Mouse (Mus musculus) urinary bladder, postnatal 25 days (tissue): Measurements from ENCODE around the gene Six6.

Source experiments
- DNase-seq: peaks from one replicate; pipeline ENCODE4 v3.0.0; 2022; ENCODE audit warnings: low spot score

The Six6 gene

GRCm38 (mm10) chr12:72957829-72958424 is 18.2 kb downstream of the Six6 start:
- no peak for DNase-seq

GRCm38 (mm10) chr12:72958446-72958845 is 18.8 kb downstream of the Six6 start:
- DNase-seq: no peak

- no peak for DNase-seq
These were observed 23.1 kb downstream of the Six6 start for GRCm38 (mm10) chr12:72962761-72963160.

GRCm38 (mm10) chr12:72967541-72967940 is 27.8 kb downstream of the Six6 start:
- DNase-seq: no peak

GRCm38 (mm10) chr12:72970620-72971019 is 30.9 kb downstream of the Six6 start:
- DNase-seq: no peak

GRCm38 (mm10) chr12:72973161-72973560 is 33.5 kb downstream of the Six6 start:
- DNase-seq: peak; percentile 34

- no peak for DNase-seq
These were observed 36.5 kb downstream of the Six6 start for GRCm38 (mm10) chr12:72976172-72976571.

GRCm38 (mm10) chr12:72976718-72977117 is 37.0 kb downstream of the Six6 start:
- DNase-seq: peak; percentile 63

- no peak for DNase-seq
These were observed 38.2 kb downstream of the Six6 start for GRCm38 (mm10) chr12:72977851-72978250.

- no peak for DNase-seq
These were observed 39.5 kb downstream of the Six6 start for GRCm38 (mm10) chr12:72979236-72979635.

GRCm38 (mm10) chr12:72982616-72983015 is 42.9 kb downstream of the Six6 start:
- DNase-seq: no peak

GRCm38 (mm10) chr12:72983071-72983857 is 43.6 kb downstream of the Six6 start:
- peak; percentile 21 for DNase-seq
